Mouse (Mus musculus): ENCODE data around the gene Lamp2. TPM values are rescaled to one million over a fixed set of nuclear protein-coding genes. Genes with fewer than 3 reads are reported as not detected.
"Not testable (repeated sequence)": the region's sequence is repeated elsewhere in the genome, so short reads cannot be mapped to it uniquely, and the experiment has no call there.

Gene Lamp2
- total RNA-seq (2021) = 100 to 1,000 TPM; 154 to 161 TPM

GRCm38 (mm10) chrX:38455890-38456634, at the start of gene Lamp2:
TSS of gene Lamp2 (minus strand) at chrX:38456454.
- DNase-seq = peak; percentile 87
- intact Hi-C loops (cut with DNase I) = no loop called here

GRCm38 (mm10) chrX:38504846-38505245, 48.6 kb upstream of the Lamp2 start:
- DNase-seq = no peak
- intact Hi-C loops (cut with DNase I) = loop anchor here (10.0 kb wide), 1 partner anchor 60 kb away; no protein-coding TSS in a partner anchor

- DNase-seq = not testable (repeated sequence)
- intact Hi-C loops (cut with DNase I) = loop anchor here (10.0 kb wide), 1 partner anchor 57 kb away; no protein-coding TSS in a partner anchor
These were observed 45.9 kb upstream of the Lamp2 start for GRCm38 (mm10) chrX:38502182-38502581.

GRCm38 (mm10) chrX:38485464-38485863, 29.2 kb upstream of the Lamp2 start:
- DNase-seq; intact Hi-C loops (cut with DNase I): not testable (repeated sequence)

GRCm38 (mm10) chrX:38478583-38478982, 22.3 kb upstream of the Lamp2 start:
- intact Hi-C loops (cut with DNase I) = no loop called here
- no peak for DNase-seq

GRCm38 (mm10) chrX:38473537-38474299, 17.5 kb upstream of the Lamp2 start:
- peak; percentile 76 to 82 for DNase-seq
- intact Hi-C loops (cut with DNase I) = loop anchor here (2.0 kb wide), 1 partner anchor 15 kb away; no protein-coding TSS in a partner anchor

- no peak for DNase-seq
- intact Hi-C loops (cut with DNase I) = loop anchor here (2.0 kb wide), 1 partner anchor 14 kb away; no protein-coding TSS in a partner anchor
These were observed 16.9 kb upstream of the Lamp2 start for GRCm38 (mm10) chrX:38473164-38473536.

GRCm38 (mm10) chrX:38466236-38466635, 10.0 kb upstream of the Lamp2 start:
- intact Hi-C loops (cut with DNase I) = no loop called here
- DNase-seq = no peak

- intact Hi-C loops (cut with DNase I) = no loop called here
- DNase-seq = no peak
These were observed 6.9 kb upstream of the Lamp2 start for GRCm38 (mm10) chrX:38463160-38463559.

- intact Hi-C loops (cut with DNase I) = no loop called here
- DNase-seq = no peak
These were observed 5.8 kb upstream of the Lamp2 start for GRCm38 (mm10) chrX:38462101-38462500.

GRCm38 (mm10) chrX:38460887-38461286, 4.6 kb upstream of the Lamp2 start:
- intact Hi-C loops (cut with DNase I) = no loop called here
- peak; percentile 12 to 15 for DNase-seq

- intact Hi-C loops (cut with DNase I) = loop anchor here (2.0 kb wide), 1 partner anchor 14 kb away; no protein-coding TSS in a partner anchor
- DNase-seq = no peak
These were observed 2.8 kb upstream of the Lamp2 start for GRCm38 (mm10) chrX:38459076-38459475.

- DNase-seq = no peak
- intact Hi-C loops (cut with DNase I) = no loop called here
These were observed 367 bp upstream of the Lamp2 start for GRCm38 (mm10) chrX:38456635-38457006.

- intact Hi-C loops (cut with DNase I) = no loop called here
- DNase-seq = no peak
These were observed 780 bp downstream of the Lamp2 start for GRCm38 (mm10) chrX:38455474-38455873.

GRCm38 (mm10) chrX:38454900-38455299, 1.4 kb downstream of the Lamp2 start:
- DNase-seq = no peak
- intact Hi-C loops (cut with DNase I) = no loop called here

- DNase-seq = no peak
- intact Hi-C loops (cut with DNase I) = no loop called here
These were observed 2.3 kb downstream of the Lamp2 start for GRCm38 (mm10) chrX:38453924-38454323.

GRCm38 (mm10) chrX:38450476-38450875, 5.8 kb downstream of the Lamp2 start:
- intact Hi-C loops (cut with DNase I) = no loop called here
- DNase-seq = no peak

GRCm38 (mm10) chrX:38445705-38446104, 10.5 kb downstream of the Lamp2 start:
- intact Hi-C loops (cut with DNase I) = loop anchor here (10.0 kb wide), 1 partner anchor 59 kb away; no protein-coding TSS in a partner anchor
- DNase-seq = no peak

- intact Hi-C loops (cut with DNase I) = loop anchor here (10.0 kb wide), 1 partner anchor 62 kb away; no protein-coding TSS in a partner anchor
- DNase-seq = no peak
These were observed 13.8 kb downstream of the Lamp2 start for GRCm38 (mm10) chrX:38442425-38442824.

- intact Hi-C loops (cut with DNase I) = loop anchor here (2.0 to 10.0 kb wide), 4 partner anchors 65 to 355 kb away; partner anchors contain the start of gene Rhox11
- DNase-seq = no peak
These were observed 16.6 kb downstream of the Lamp2 start for GRCm38 (mm10) chrX:38439629-38440028.

GRCm38 (mm10) chrX:38438147-38438791, 18.0 kb downstream of the Lamp2 start:
- intact Hi-C loops (cut with DNase I) = loop anchor here (2.0 to 10.0 kb wide), 3 partner anchors 103 to 353 kb away; partner anchors contain the start of gene Rhox11
- peak; percentile 85 to 90 for DNase-seq
